Mouse (Mus musculus) layer of hippocampus, adult 2 months (tissue): ENCODE measurements at regions not wholly inside any gene's neighbourhood (a gene's known extent, or its start where the extent isn't known, plus 50 kb on each side); places are given as distances from the start of the nearest gene placed in this dataset.
A peak's percentile ranks its signal among the peaks of the same experiment; 100 is the strongest.

Source experiments
- DNase-seq, 2 experiments: peaks; one replicate each; pipeline ENCODE4 v3.0.0; 2022; ENCODE audit warnings: low spot score in 2 of 2
- H3K27ac ChIP-seq: fragments of 200-600 bp; 2 replicates; pipeline ENCODE4 v1.8.1; 2022
- H3K4me3 ChIP-seq: fragments of 200-600 bp; 2 replicates; pipeline ENCODE4 v1.8.1; 2022; ENCODE audit warnings: mild to moderate bottlenecking
- CTCF ChIP-seq: fragments of 200-600 bp; conservative IDR thresholded peaks from 2 replicates; pipeline ENCODE4 v1.8.1; 2022; ENCODE audit warnings: antibody characterized with exemption, mild to moderate bottlenecking, moderate library complexity

DNA sequence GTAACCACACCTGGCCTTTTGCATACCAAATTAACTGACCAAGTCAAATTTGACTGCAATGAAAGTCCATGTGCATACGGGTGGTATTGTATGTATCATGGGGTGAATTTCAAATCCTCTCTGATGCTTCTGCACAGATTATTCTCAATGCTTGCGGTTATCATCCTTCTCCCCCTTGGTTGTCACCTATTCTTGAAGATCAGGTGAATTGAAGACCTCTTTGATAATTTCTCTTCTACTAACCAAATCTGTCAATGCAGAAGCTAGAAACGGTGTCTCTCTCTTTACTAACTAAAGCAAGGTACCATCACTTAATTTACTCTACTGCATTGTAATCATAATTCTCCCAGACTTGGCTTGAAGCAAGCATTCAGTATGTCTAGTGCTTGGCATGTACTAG is 235.7 kb upstream of the Plscr5 start:
- no peak overlapping the region for H3K4me3 ChIP-seq
- DNase-seq, result no peak
- no peak for TF ChIP-seq CTCF
- no peak overlapping the region for H3K27ac ChIP-seq

DNA sequence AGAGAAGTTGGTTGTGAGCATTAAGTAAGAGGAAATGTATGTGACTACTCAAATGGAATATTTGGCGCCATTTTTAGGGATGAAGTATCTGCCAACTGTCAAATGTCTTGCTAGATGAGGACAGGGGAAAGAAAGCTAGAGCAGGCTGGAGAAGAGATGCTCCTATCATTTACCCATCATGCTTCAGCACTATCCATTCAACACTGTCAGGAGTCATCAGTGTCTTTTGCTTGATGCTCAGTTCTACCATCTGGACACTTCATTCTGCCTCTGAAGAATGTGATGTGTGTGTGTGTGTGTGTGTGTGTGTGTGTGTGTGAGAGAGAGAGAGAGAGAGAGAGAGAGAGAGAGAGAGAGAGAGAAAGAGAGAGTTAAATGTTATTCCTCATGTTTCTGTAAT is 244.0 kb upstream of the Plscr5 start:
- TF ChIP-seq CTCF, result no peak
- Histone ChIP-seq H3K27ac (no peak overlapping the region), H3K4me3 (no peak overlapping the region)
- DNase-seq, result no peak

DNA sequence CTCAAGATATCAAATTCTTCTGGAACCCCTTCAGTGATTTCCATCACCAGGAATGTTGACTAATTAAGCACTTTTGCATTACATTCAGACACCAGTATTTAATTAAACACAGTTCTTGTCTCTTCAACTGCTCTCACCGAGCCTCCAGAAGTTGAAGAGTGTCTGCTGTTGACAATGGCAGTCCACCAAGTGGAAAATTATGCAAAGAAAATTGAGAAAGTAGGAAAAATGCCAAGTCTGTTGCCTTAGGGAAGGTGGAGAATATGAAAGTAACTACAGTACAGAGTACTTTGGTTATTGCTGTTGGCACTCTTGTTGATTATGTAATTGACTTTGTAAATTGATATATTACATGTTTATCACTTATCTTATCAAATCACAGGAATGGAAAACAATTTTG is 250.7 kb upstream of the Plscr5 start:
- Histone ChIP-seq H3K27ac (no peak overlapping the region), H3K4me3 (no peak overlapping the region)
- no peak for DNase-seq
- TF ChIP-seq CTCF, result no peak

DNA sequence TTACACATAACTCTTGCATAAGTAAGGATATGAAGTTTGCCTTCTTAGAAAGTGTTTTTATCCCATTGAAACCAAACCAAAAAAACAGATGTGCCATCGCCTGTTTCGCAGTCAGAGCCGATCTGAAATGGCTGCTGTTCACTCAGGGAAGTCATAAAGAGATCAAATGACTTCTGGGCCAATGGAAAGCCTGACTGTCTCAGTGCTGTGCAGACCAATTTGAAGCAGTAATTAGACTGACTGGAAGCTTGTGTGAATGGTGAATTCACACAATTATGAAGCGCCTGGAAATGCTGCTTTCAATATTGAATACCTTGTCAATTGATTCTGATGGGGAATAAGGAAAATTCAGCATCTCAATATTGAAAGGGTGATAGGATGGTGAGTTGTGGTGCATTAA is 254.0 kb upstream of the Plscr5 start:
- no peak for DNase-seq

DNA sequence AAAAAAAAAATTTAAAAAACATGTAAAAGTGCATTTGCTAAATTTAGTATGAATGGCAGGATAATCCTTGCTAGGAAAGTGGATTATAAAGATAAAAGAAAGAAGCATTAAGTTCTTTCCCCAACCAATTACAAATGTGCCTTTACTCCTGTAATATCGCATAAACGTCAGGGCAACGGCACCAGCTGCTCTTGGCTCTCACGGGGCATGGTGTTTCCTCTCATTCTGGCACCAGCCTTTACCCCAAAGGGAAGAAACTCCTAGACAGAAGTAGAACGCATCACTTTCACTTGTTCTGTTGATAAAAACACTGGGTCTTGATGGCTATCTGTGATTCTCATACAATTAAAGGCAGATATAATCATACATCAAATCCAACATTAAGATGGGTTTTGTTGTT is 288.7 kb upstream of the Plscr5 start:
- Histone ChIP-seq H3K4me3 (no peak overlapping the region), H3K27ac (no peak overlapping the region)
- no peak for TF ChIP-seq CTCF
- DNase-seq, result no peak

More for the DNA sequence above, 254.0 kb upstream of the Plscr5 start:
- no peak for TF ChIP-seq CTCF
- Histone ChIP-seq H3K27ac (no peak overlapping the region), H3K4me3 (no peak overlapping the region)

DNA sequence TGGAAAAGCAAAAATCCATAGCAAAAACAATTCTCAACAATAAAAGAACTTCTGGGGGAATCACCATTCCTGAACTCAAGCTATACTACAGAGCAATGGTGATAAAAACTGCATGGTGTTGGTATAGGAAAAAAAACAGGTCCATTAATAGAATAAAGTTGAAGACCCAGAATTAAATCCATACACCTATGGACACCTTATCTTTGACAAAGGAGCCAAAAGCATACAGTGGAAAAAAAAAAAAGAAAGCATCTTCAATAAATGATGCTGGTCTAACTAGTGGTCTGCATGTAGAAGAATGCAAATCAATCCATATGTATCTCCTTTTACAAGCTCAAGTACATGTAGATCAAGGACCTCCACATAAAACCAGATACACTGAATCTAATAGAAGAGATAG is 291.8 kb upstream of the Plscr5 start:
- H3K27ac ChIP-seq, result no peak overlapping the region
- DNase-seq, result no peak
- TF ChIP-seq CTCF, result no peak
- H3K4me3 ChIP-seq, result no peak overlapping the region

DNA sequence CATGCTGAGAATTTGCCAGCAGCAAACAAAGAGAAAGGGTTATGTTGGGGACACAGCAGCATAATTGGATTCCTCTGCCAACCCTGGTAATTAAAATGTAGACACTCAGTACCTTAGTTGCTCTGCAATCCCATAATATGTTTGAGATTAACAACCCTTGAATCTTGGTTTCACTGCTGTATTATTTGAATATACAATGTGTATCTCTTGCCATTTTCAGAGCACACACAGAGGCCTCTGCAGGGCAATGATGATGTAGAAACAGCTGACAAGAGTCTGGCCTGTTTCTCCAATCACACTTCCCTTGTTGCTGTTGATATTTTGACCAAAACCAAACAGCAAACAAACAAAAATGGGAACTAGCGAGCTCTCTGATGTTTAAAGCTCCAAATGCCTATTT is 315.9 kb upstream of the Plscr5 start:
- H3K4me3 ChIP-seq, result no peak overlapping the region
- no peak overlapping the region for H3K27ac ChIP-seq
- no peak for DNase-seq
- TF ChIP-seq CTCF, result no peak

DNA sequence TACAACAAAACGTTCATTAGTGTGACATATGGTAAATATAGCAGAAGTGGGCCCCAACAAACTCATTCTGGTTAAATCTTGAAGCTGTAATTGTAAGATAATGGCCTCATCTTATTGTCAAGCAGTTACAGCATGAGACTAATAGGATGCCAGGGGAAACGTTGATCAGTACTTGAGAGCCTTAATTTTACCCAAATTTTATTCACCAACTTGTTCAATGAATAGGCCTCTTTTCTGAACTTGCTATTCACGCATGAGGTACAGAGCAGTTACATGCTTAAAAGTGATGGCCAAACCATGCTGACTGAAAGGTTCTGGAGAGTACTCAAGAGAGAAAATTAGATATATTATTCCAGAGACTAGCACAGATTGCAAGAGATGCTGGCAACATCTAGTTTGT is 361.2 kb upstream of the Plscr5 start:
- no peak overlapping the region for H3K4me3 ChIP-seq
- TF ChIP-seq CTCF, result no peak
- no peak overlapping the region for H3K27ac ChIP-seq
- no peak for DNase-seq

DNA sequence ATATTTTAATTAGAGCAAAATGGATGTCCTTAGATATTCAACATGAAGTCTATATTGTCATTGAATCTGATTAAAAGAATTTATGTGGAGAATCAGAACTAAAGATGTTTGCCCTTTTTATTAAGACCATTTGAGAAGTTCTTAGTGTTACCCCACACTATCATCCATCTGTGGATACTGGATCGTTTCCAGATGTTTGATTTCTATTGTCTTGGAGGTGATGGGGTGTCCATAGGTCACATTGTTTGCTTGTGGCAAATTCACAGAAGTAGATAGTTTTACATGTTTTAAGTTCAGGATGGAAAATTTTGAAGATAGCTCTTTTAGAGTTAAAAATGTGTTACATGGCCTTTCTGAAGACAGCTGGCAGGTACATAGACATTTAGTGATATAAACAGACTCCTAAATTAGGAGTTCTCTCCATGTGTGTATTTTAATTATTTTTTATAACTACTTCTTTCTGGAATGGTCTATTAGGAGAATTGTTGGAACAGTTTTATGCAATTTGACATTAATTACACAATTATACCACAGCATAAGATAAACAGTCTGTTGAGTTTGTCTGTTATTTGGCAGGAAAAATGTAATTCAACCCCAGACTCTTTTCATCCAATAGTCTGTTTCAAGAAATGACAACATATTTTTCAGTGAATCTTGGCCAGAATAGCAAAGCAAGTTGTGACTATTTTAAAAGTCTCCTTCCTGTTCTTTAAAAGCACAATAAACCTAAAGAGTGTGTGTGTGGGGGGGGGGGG is 368.8 kb upstream of the Plscr5 start:
- DNase-seq, result no peak
- H3K27ac ChIP-seq, result no peak overlapping the region
- no peak overlapping the region for H3K4me3 ChIP-seq
- TF ChIP-seq CTCF, result no peak

DNA sequence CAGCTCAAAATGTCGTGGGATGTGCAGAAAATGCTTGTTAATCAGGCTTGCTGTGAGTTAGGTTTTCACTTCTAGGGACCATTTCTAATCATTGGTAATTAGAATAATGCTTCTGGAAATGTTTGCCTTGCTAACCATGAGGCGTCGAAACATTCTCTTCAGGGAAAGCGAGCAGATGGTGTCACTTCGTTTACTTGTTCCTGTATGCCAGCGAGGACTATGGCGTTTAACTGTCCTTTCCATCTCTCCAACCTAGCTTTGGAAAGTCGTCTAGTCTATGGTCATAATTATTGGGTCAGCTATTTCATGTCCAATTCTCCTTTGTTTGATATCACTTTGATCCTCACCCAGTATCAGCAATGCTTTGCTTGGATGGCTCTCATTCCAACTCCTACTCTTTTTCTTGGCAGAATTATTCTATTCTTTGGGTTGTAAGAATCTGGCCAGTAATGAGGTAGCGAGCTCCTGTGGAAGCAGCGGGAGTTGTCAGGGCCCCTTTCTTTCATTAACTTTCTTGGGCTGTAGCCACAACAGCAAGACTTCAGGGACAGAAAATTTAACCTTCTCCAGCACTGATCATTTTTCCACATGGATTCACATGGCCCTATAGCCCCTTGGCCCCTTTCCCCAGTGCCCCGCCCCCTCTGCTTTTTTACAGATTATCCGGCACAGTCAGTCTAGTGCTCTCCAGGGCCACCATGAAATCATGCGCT is 374.0 kb upstream of the Plscr5 start:
- no peak for TF ChIP-seq CTCF
- H3K27ac ChIP-seq, result no peak overlapping the region
- no peak for DNase-seq
- no peak overlapping the region for H3K4me3 ChIP-seq

DNA sequence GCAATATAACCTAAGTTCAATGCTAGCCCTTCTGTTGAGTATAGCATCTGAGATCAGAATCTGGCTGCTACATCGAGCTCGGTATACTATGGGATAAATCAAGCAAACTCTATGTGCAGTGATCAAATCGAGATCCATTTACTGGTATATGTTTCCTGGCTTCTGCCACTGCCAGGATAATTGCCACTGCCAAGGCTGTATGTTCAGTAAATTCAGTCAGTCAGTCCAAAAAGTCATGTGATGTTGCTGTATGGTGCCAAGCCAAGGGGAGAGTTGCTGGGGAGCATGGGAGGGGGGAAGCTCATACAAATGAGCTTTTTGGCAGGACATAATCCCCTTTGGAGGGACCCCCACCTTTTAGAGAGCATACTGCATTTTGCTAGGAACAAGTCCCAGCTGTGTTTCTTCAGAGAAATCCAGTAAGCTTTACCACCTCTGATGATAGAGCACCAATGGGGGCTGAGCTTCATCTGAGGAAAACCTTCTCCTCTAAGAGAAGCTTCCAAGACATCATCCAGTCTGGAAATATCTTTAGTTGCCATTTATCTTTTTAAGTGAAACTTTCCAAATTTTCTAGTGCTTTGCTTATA is 389.3 kb upstream of the Plscr5 start:
- H3K4me3 ChIP-seq, result no peak overlapping the region
- H3K27ac ChIP-seq, result no peak overlapping the region
- DNase-seq, result no peak
- TF ChIP-seq CTCF, result no peak

DNA sequence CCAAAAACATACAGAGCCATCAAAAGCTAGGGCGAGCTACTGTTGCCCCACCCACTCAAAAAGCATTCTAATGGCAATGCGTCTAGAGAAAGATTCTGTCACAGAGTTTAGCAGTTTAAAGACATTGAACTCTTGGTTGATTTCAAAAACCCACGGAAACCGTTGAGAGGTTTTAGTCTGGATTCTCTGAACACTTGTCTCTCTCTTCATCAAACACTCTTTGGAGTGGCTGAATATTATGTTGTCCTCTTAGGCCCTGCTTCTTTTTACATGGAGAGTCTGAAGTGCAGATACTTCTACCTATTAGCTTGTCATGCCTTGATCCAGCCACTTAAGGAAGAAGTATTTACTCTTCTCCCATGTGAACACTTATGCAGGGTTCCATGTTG is 393.9 kb upstream of the Plscr5 start:
- TF ChIP-seq CTCF, result no peak
- DNase-seq, result no peak
- Histone ChIP-seq H3K27ac (no peak overlapping the region), H3K4me3 (no peak overlapping the region)

DNA sequence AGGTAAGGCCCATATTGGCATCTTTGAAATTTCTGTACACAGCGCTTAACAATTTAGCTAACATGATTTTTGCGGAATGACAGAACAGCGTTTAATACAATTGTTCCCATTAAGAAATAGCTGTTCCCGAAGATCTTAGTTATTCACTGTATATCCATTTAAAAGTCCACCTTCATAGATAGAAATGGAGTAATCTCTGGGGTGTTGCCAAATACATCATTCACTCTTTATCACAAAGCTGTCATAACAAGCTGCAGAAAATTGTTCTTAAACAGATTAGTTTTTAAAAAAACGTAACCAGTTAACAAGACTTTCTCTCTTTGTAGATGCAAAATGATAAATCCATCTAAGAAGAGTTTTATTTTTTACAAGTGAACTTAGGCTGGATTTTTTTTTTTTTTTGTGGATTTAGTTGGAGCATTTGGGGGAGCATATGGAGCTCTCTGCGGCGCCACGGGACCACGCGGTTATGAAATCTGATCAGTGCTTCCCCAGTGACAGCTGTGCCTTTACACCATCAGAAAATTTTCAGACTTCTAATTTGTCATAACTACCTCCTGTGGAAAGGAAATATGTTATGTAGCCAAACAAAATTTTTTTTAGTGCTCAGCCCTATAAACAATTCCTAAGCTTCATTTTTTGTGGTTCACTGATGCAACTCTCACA is 394.4 kb upstream of the Plscr5 start:
- TF ChIP-seq CTCF, result no peak
- peak; percentile 59 to 64 for DNase-seq
- Histone ChIP-seq H3K4me3 (no peak overlapping the region), H3K27ac (no peak overlapping the region)
